Mouse (Mus musculus) kidney, adult 2 months (tissue): ENCODE measurements around the gene Ttll5.

Experiments
- CTCF ChIP-seq: fragments of 200-500 bp; conservative IDR thresholded peaks from 2 replicates; pipeline ENCODE4 v1.5.1; 2011; ENCODE audit warnings: low read depth, mild to moderate bottlenecking, control low read depth, low read length, moderate library complexity, mixed read lengths; ENCODE audit not compliant: insufficient read depth, insufficient read length
- POLR2A ChIP-seq: fragments of 200-500 bp; IDR thresholded peaks from one replicate; pipeline ENCODE4 v1.6.1; 2011; ENCODE audit warnings: low read depth, low read length, control low read depth

DNA sequence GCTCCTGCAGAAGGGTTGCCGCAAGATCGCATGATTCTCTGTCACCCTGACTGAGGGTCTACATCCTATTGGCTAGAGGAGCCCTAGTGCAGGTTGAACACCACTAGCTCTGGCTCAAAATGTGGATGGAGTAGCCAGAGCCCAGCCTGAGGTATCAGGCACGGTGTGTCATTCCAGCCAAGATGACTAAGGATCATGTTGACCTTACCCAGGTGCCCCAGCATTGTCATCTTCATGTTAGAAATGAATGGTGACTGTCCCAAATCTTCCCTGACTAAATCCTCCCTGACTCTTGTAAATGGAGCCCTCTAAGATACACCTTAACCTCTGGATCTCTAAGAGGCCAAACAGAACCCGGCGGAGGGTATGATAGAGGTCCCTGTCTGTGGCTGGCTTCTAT is 44.8 kb upstream of the Ttll5 start:
- no peak for TF ChIP-seq CTCF
- TF ChIP-seq POLR2A = no peak
